Mouse (Mus musculus): ENCODE data around the gene Srprb.

GRCm38 (mm10) chr9:103232232-103233005 is 30.5 kb upstream of the Srprb start:
- TF ChIP-seq POLR2A (IDR thresholded peaks at IDR 0.05; ENCODE audit: borderline replicate concordance, insufficient read depth, low read length) (no peak), CTCF (IDR thresholded peaks at IDR 0.05; ENCODE audit: borderline replicate concordance, insufficient read depth, low read depth, low read length) (no peak)

All from cerebellum, adult 2 months (tissue).